Mouse (Mus musculus): ENCODE results near the gene Scn2a. TPM values are rescaled to one million over a fixed set of nuclear protein-coding genes. Genes with fewer than 3 reads are reported as not detected.
"Not testable (repeated sequence)": the region's sequence is repeated elsewhere in the genome, so short reads cannot be mapped to it uniquely, and the experiment has no call there.

Scn2a gene
- polyA plus RNA-seq, 1 experiment from 2014 or later = 4.9 TPM

GRCm38 (mm10) chr2:65722219-65722800 is 101.7 kb downstream of the Scn2a start:
- Histone ChIP-seq H3K9ac (no peak overlapping the region), H3K36me3 (no peaks in the 10 kb centered on the region), H3K4me1 (no peaks in the 10 kb centered on the region), H3K27ac (no peak overlapping the region), H3K27me3 (no peaks in the 10 kb centered on the region), H3K4me2 (replicated peaks) (no peak overlapping the region), H3K9me3 (no peaks in the 10 kb centered on the region), H3K4me3 (no peak overlapping the region)
- no peak for ATAC-seq (ENCODE audit: low FRiP score, low read depth)
- 89% methylated on average over 6 of the region's 6 CpGs for WGBS

GRCm38 (mm10) chr2:65745400-65745799 is 124.8 kb downstream of the Scn2a start:
- 80% methylated on average over 5 of the region's 5 CpGs for WGBS
- Histone ChIP-seq H3K4me1 (no peaks in the 10 kb centered on the region), H3K4me2 (replicated peaks) (no peak overlapping the region), H3K9me3 (no peaks in the 10 kb centered on the region), H3K36me3 (no peaks in the 10 kb centered on the region), H3K27ac (no peak overlapping the region), H3K4me3 (no peak overlapping the region), H3K27me3 (no peaks in the 10 kb centered on the region), H3K9ac (no peak overlapping the region)
- ATAC-seq (ENCODE audit: low FRiP score, low read depth) = no peak

- H3K4me2 ChIP-seq (replicated peaks) = no peak overlapping the region
- whole genome bisulfite sequencing = 30% methylated on average over 7 of the region's 7 CpGs
- H3K4me1 ChIP-seq = peaks cover 4% of the 10 kb centered on the region; the same call in 1 of the 2 replicates
- ATAC-seq (ENCODE audit: low FRiP score, low read depth) = peak; percentile 54; the same call in 1 of the 2 replicates
- no peaks in the 10 kb centered on the region for H3K36me3 ChIP-seq
- H3K4me3 ChIP-seq = no peak overlapping the region
- no peaks in the 10 kb centered on the region for H3K9me3 ChIP-seq
- no peak overlapping the region for H3K9ac ChIP-seq
- no peak overlapping the region for H3K27ac ChIP-seq
- H3K27me3 ChIP-seq = no peaks in the 10 kb centered on the region
Observed at GRCm38 (mm10) chr2:65782442-65782841, 161.9 kb downstream of the Scn2a start.

- H3K9ac ChIP-seq = no peak overlapping the region
- ATAC-seq (ENCODE audit: low FRiP score, low read depth) = no peak
- no peaks in the 10 kb centered on the region for H3K27me3 ChIP-seq
- H3K4me3 ChIP-seq = no peak overlapping the region
- H3K36me3 ChIP-seq = no peaks in the 10 kb centered on the region
- H3K9me3 ChIP-seq = no peaks in the 10 kb centered on the region
- peaks cover 4% of the 10 kb centered on the region; the same call in 1 of the 2 replicates for H3K4me1 ChIP-seq
- no peak overlapping the region for H3K27ac ChIP-seq
- 32% methylated on average over 2 of the region's 2 CpGs for WGBS
- H3K4me2 ChIP-seq (replicated peaks) = no peak overlapping the region
Observed at GRCm38 (mm10) chr2:65783392-65783791, 162.8 kb downstream of the Scn2a start.

- H3K27ac ChIP-seq = no peak overlapping the region
- peaks cover 4% of the 10 kb centered on the region; the same call in 1 of the 2 replicates for H3K4me1 ChIP-seq
- ATAC-seq (ENCODE audit: low FRiP score, low read depth) = no peak
- H3K9ac ChIP-seq = no peak overlapping the region
- H3K9me3 ChIP-seq = peaks cover 24% of the 10 kb centered on the region
- 24% methylated on average over 3 of the region's 3 CpGs for WGBS
- no peaks in the 10 kb centered on the region for H3K27me3 ChIP-seq
- no peak overlapping the region for H3K4me3 ChIP-seq
- H3K4me2 ChIP-seq (replicated peaks) = no peak overlapping the region
- H3K36me3 ChIP-seq = no peaks in the 10 kb centered on the region
Observed at GRCm38 (mm10) chr2:65792516-65792915, 171.9 kb downstream of the Scn2a start.

GRCm38 (mm10) chr2:65793593-65793992 is 173.0 kb downstream of the Scn2a start:
- no peak for ATAC-seq (ENCODE audit: low FRiP score, low read depth)

GRCm38 (mm10) chr2:65801054-65801709 is 180.6 kb downstream of the Scn2a start:
- no peaks in the 10 kb centered on the region for H3K36me3 ChIP-seq
- no peaks in the 10 kb centered on the region for H3K4me1 ChIP-seq
- H3K4me2 ChIP-seq (replicated peaks) = no peak overlapping the region
- H3K27me3 ChIP-seq = no peaks in the 10 kb centered on the region
- H3K9ac ChIP-seq = no peak overlapping the region
- no peak overlapping the region for H3K4me3 ChIP-seq
- H3K27ac ChIP-seq = no peak overlapping the region
- ATAC-seq (ENCODE audit: low FRiP score, low read depth) = no peak
- WGBS = 89% methylated on average over 1 of the region's 1 CpGs
- H3K9me3 ChIP-seq = peaks cover 9% of the 10 kb centered on the region

More at GRCm38 (mm10) chr2:65793593-65793992, 173.0 kb downstream of the Scn2a start:
- Histone ChIP-seq H3K4me1 (peaks cover 4% of the 10 kb centered on the region; the same call in 1 of the 2 replicates), H3K27ac (no peak overlapping the region), H3K4me3 (no peak overlapping the region), H3K4me2 (replicated peaks) (no peak overlapping the region), H3K36me3 (no peaks in the 10 kb centered on the region), H3K9me3 (peaks cover 24% of the 10 kb centered on the region), H3K27me3 (no peaks in the 10 kb centered on the region), H3K9ac (no peak overlapping the region)
- 63% methylated on average over 2 of the region's 2 CpGs for WGBS

- no peak for ATAC-seq (ENCODE audit: low FRiP score, low read depth)
- Histone ChIP-seq H3K4me2 (replicated peaks) (no peak overlapping the region), H3K9ac (no peak overlapping the region)
Observed at GRCm38 (mm10) chr2:65806556-65806955, 186.0 kb downstream of the Scn2a start.

GRCm38 (mm10) chr2:65811203-65811602 is 190.6 kb downstream of the Scn2a start:
- H3K9ac ChIP-seq; H3K4me2 ChIP-seq (replicated peaks); H3K27me3 ChIP-seq; H3K4me3 ChIP-seq; H3K9me3 ChIP-seq; ATAC-seq (ENCODE audit: low FRiP score, low read depth); H3K27ac ChIP-seq; H3K4me1 ChIP-seq; H3K36me3 ChIP-seq: not testable (repeated sequence)
- 83% methylated on average over 6 of the region's 6 CpGs for WGBS

More at GRCm38 (mm10) chr2:65806556-65806955, 186.0 kb downstream of the Scn2a start:
- 91% methylated on average over 6 of the region's 6 CpGs for WGBS
- Histone ChIP-seq H3K4me1 (no peaks in the 10 kb centered on the region), H3K27me3 (no peaks in the 10 kb centered on the region), H3K36me3 (no peaks in the 10 kb centered on the region), H3K27ac (no peak overlapping the region), H3K9me3 (no peaks in the 10 kb centered on the region), H3K4me3 (no peak overlapping the region)

Other genes with a start within 250 kb of the Scn2a start
- gene Scn3a, start 53.1 kb upstream of the Scn2a start, polyA plus RNA-seq (2015; fragmentation: Nextera tagmentation; extraction: Ambion mirVana) = 1.7 and 3.0 TPM in 2 replicates
- 10.2 and 11.1 TPM in 2 replicates for gene Csrnp3, start 225.0 kb downstream of the Scn2a start, polyA plus RNA-seq (2015; fragmentation: Nextera tagmentation; extraction: Ambion mirVana)

All from limb, embryonic 13.5 days (tissue).